Mouse (Mus musculus) kidney, embryonic 15.5 days (tissue): ENCODE measurements around the gene Atp8a1. TPM values are rescaled to one million over a fixed set of nuclear protein-coding genes. Genes with fewer than 3 reads are reported as not detected.

Source experiments
- ATAC-seq: fragments of 200-750 bp; cut with Nextera tagmentation; replicated peaks from 2 replicates; pipeline ENCODE4 v1.8.0; 2017; ENCODE audit warnings: moderate TSS enrichment; ENCODE audit not compliant: low FRiP score
- H3K27ac ChIP-seq: fragments of 300-500 bp; sonication (generic); 2 replicates; pipeline ENCODE4 v1.5.1; 2015; ENCODE audit warnings: mild to moderate bottlenecking, inconsistent platforms
- H3K27me3 ChIP-seq: fragments of 300-500 bp; sonication (generic); 2 replicates; pipeline ENCODE4 v1.6.1; 2015; ENCODE audit warnings: inconsistent platforms
- H3K36me3 ChIP-seq: fragments of 300-500 bp; sonication (generic); 2 replicates; pipeline ENCODE4 v1.6.1; 2015; ENCODE audit warnings: inconsistent platforms
- H3K4me1 ChIP-seq: fragments of 300-500 bp; sonication (generic); 2 replicates; pipeline ENCODE4 v1.6.1; 2015; ENCODE audit warnings: inconsistent platforms
- H3K4me2 ChIP-seq: fragments of 300-500 bp; sonication (generic); 2 replicates; pipeline ENCODE4 v1.6.1; 2015; ENCODE audit warnings: moderate library complexity, mild to moderate bottlenecking, inconsistent platforms
- H3K4me3 ChIP-seq: fragments of 300-500 bp; sonication (generic); replicated peaks from 2 replicates; pipeline ENCODE4 v1.5.1; 2015; ENCODE audit warnings: mild to moderate bottlenecking, inconsistent platforms
- H3K9ac ChIP-seq: fragments of 300-500 bp; sonication (generic); 2 replicates; pipeline ENCODE4 v1.6.1; 2015; ENCODE audit warnings: mild to moderate bottlenecking, inconsistent platforms
- H3K9me3 ChIP-seq: fragments of 300-500 bp; sonication (generic); replicated peaks from 2 replicates; pipeline ENCODE4 v1.6.1; 2016; ENCODE audit warnings: inconsistent platforms
- WGBS: fragments of 180-500 bp; shearing (Covaris S2); methylation state at CpG from one replicate; pipeline ENCODE4 v1.1.7; 2015; ENCODE audit warnings: mixed read lengths; 5-methylcytosine and 5-hydroxymethylcytosine counted together
- polyA plus RNA-seq: library from polyadenylated mRNA; unstranded; fragments of >200 nt; fragmentation: Nextera tagmentation; extraction: Ambion mirVana; gene quantifications from 2 replicates; pipeline ENCODE4 v1.2.1, GENCODE M21; 2015

Atp8a1 gene
- polyA plus RNA-seq, 1 experiment from 2014 or later, result 11.5 TPM

GRCm38 (mm10) chr5:67752629-67753028 lies 94.6 kb downstream of the Atp8a1 start:
- H3K9ac ChIP-seq, result no peak overlapping the region
- ATAC-seq, result no peak

GRCm38 (mm10) chr5:67752007-67752406 lies 95.2 kb downstream of the Atp8a1 start:
- Histone ChIP-seq H3K27ac (no peak overlapping the region), H3K4me3 (no peak overlapping the region), H3K27me3 (no peaks in the 10 kb centered on the region), H3K9ac (no peak overlapping the region), H3K36me3 (0 out of 2 replicates have a peak, but pooled peaks cover 4% of the 10 kb centered on the region), H3K4me1 (no peaks in the 10 kb centered on the region), H3K4me2 (no peak overlapping the region), H3K9me3 (no peaks in the 10 kb centered on the region)
- 35% methylated on average over 3 of the region's 3 CpGs for WGBS
- ATAC-seq, result peak; percentile 56; the same call in 1 of the 2 replicates

More at GRCm38 (mm10) chr5:67752629-67753028, 94.6 kb downstream of the Atp8a1 start:
- H3K4me1 ChIP-seq, result no peaks in the 10 kb centered on the region
- no peak overlapping the region for H3K4me2 ChIP-seq
- H3K27me3 ChIP-seq, result no peaks in the 10 kb centered on the region
- 0 out of 2 replicates have a peak, but pooled peaks cover 4% of the 10 kb centered on the region for H3K36me3 ChIP-seq
- H3K9me3 ChIP-seq, result no peaks in the 10 kb centered on the region
- 78% methylated on average over 10 of the region's 10 CpGs for WGBS
- no peak overlapping the region for H3K27ac ChIP-seq
- H3K4me3 ChIP-seq, result no peak overlapping the region

GRCm38 (mm10) chr5:67739261-67739660 lies 108.0 kb downstream of the Atp8a1 start:
- H3K9me3 ChIP-seq, result 0 out of 2 replicates have a peak, but pooled peaks cover 4% of the 10 kb centered on the region
- ATAC-seq, result no peak
- 0 out of 2 replicates have a peak, but pooled peaks cover 5% of the 10 kb centered on the region for H3K36me3 ChIP-seq
- H3K4me3 ChIP-seq, result no peak overlapping the region
- H3K4me1 ChIP-seq, result peaks cover 2% of the 10 kb centered on the region
- 82% methylated on average over 3 of the region's 3 CpGs for WGBS
- H3K4me2 ChIP-seq, result no peak overlapping the region
- H3K27me3 ChIP-seq, result no peaks in the 10 kb centered on the region
- H3K9ac ChIP-seq, result no peak overlapping the region
- no peak overlapping the region for H3K27ac ChIP-seq

GRCm38 (mm10) chr5:67738133-67738532 lies 109.1 kb downstream of the Atp8a1 start:
- H3K27me3 ChIP-seq, result no peaks in the 10 kb centered on the region
- 0 out of 2 replicates have a peak, but pooled peaks cover 5% of the 10 kb centered on the region for H3K36me3 ChIP-seq
- H3K4me2 ChIP-seq, result no peak overlapping the region
- 62% methylated on average over 10 of the region's 10 CpGs for WGBS
- no peak overlapping the region for H3K27ac ChIP-seq
- H3K4me1 ChIP-seq, result peaks cover 11% of the 10 kb centered on the region
- H3K9me3 ChIP-seq, result 0 out of 2 replicates have a peak, but pooled peaks cover 4% of the 10 kb centered on the region
- no peak overlapping the region for H3K9ac ChIP-seq
- no peak overlapping the region for H3K4me3 ChIP-seq
- ATAC-seq, result no peak

- no peak overlapping the region for H3K4me2 ChIP-seq
- WGBS, result 100% methylated on average over 1 of the region's 1 CpGs
- no peak for ATAC-seq
- H3K4me3 ChIP-seq, result no peak overlapping the region
- H3K9ac ChIP-seq, result no peak overlapping the region
- 0 out of 2 replicates have a peak, but pooled peaks cover 4% of the 10 kb centered on the region for H3K9me3 ChIP-seq
- no peak overlapping the region for H3K27ac ChIP-seq
- H3K27me3 ChIP-seq, result no peaks in the 10 kb centered on the region
- 0 out of 2 replicates have a peak, but pooled peaks cover 5% of the 10 kb centered on the region for H3K36me3 ChIP-seq
- H3K4me1 ChIP-seq, result peaks cover 21% of the 10 kb centered on the region
These were observed 111.5 kb downstream of the Atp8a1 start for GRCm38 (mm10) chr5:67735771-67736170.

GRCm38 (mm10) chr5:67733551-67734258 lies 113.5 kb downstream of the Atp8a1 start:
- H3K4me2 ChIP-seq, result no peak overlapping the region

GRCm38 (mm10) chr5:67733150-67733549 lies 114.1 kb downstream of the Atp8a1 start:
- 23% methylated on average over 6 of the region's 6 CpGs for WGBS
- H3K9ac ChIP-seq, result no peak overlapping the region
- H3K36me3 ChIP-seq, result 0 out of 2 replicates have a peak, but pooled peaks cover 11% of the 10 kb centered on the region
- H3K4me3 ChIP-seq, result no peak overlapping the region
- ATAC-seq, result peak; percentile 68
- no peaks in the 10 kb centered on the region for H3K27me3 ChIP-seq
- H3K27ac ChIP-seq, result peak overlapping the region; percentile 78
- peaks cover 21% of the 10 kb centered on the region for H3K4me1 ChIP-seq
- 0 out of 2 replicates have a peak, but pooled peaks cover 4% of the 10 kb centered on the region for H3K9me3 ChIP-seq
- no peak overlapping the region for H3K4me2 ChIP-seq

More at GRCm38 (mm10) chr5:67733551-67734258, 113.5 kb downstream of the Atp8a1 start:
- Histone ChIP-seq H3K27ac (peak overlapping the region; percentile 78), H3K9me3 (0 out of 2 replicates have a peak, but pooled peaks cover 4% of the 10 kb centered on the region), H3K4me3 (no peak overlapping the region), H3K9ac (no peak overlapping the region), H3K27me3 (no peaks in the 10 kb centered on the region), H3K4me1 (peaks cover 21% of the 10 kb centered on the region), H3K36me3 (0 out of 2 replicates have a peak, but pooled peaks cover 11% of the 10 kb centered on the region)
- 18% methylated on average over 9 of the region's 9 CpGs for whole genome bisulfite sequencing
- ATAC-seq, result peak; percentile 71

GRCm38 (mm10) chr5:67727755-67728154 lies 119.5 kb downstream of the Atp8a1 start:
- Histone ChIP-seq H3K27ac (peak overlapping the region; percentile 59), H3K27me3 (no peaks in the 10 kb centered on the region), H3K9ac (no peak overlapping the region), H3K9me3 (no peaks in the 10 kb centered on the region), H3K4me3 (no peak overlapping the region), H3K4me2 (no peak overlapping the region), H3K4me1 (peaks cover 21% of the 10 kb centered on the region), H3K36me3 (0 out of 2 replicates have a peak, but pooled peaks cover 6% of the 10 kb centered on the region)
- WGBS, result 8% methylated on average over 2 of the region's 2 CpGs
- ATAC-seq, result 0 out of 2 replicates have a peak, but pooled peaks have one; percentile 22

GRCm38 (mm10) chr5:67726810-67727209 lies 120.4 kb downstream of the Atp8a1 start:
- Histone ChIP-seq H3K4me1 (peaks cover 14% of the 10 kb centered on the region), H3K4me2 (peak overlapping the region; percentile 33), H3K4me3 (no peak overlapping the region), H3K9ac (no peak overlapping the region), H3K9me3 (no peaks in the 10 kb centered on the region), H3K27ac (peak overlapping the region; percentile 59), H3K36me3 (0 out of 2 replicates have a peak, but pooled peaks cover 6% of the 10 kb centered on the region), H3K27me3 (no peaks in the 10 kb centered on the region)
- ATAC-seq, result peak; percentile 68
- 26% methylated on average over 13 of the region's 13 CpGs for WGBS

- H3K36me3 ChIP-seq, result peaks cover 15% of the 10 kb centered on the region; the same call in 1 of the 2 replicates
These were observed 145.6 kb downstream of the Atp8a1 start for GRCm38 (mm10) chr5:67701641-67702040.

GRCm38 (mm10) chr5:67699418-67699817 lies 147.8 kb downstream of the Atp8a1 start:
- H3K9ac ChIP-seq, result no peak overlapping the region
- H3K4me2 ChIP-seq, result no peak overlapping the region
- ATAC-seq, result no peak
- no peaks in the 10 kb centered on the region for H3K9me3 ChIP-seq
- H3K36me3 ChIP-seq, result peaks cover 15% of the 10 kb centered on the region; the same call in 1 of the 2 replicates
- H3K4me1 ChIP-seq, result peaks cover 5% of the 10 kb centered on the region; the same call in 1 of the 2 replicates
- whole genome bisulfite sequencing, result 100% methylated on average over 1 of the region's 1 CpGs
- H3K27ac ChIP-seq, result no peak overlapping the region
- H3K4me3 ChIP-seq, result no peak overlapping the region
- no peaks in the 10 kb centered on the region for H3K27me3 ChIP-seq

More at GRCm38 (mm10) chr5:67701641-67702040, 145.6 kb downstream of the Atp8a1 start:
- ATAC-seq, result no peak
- Histone ChIP-seq H3K27me3 (no peaks in the 10 kb centered on the region), H3K4me2 (no peak overlapping the region), H3K27ac (no peak overlapping the region), H3K9me3 (no peaks in the 10 kb centered on the region), H3K4me1 (peaks cover 5% of the 10 kb centered on the region; the same call in 1 of the 2 replicates), H3K9ac (no peak overlapping the region), H3K4me3 (no peak overlapping the region)
- 91% methylated on average over 7 of the region's 7 CpGs for WGBS

- 94% methylated on average over 3 of the region's 3 CpGs for WGBS
- Histone ChIP-seq H3K4me3 (no peak overlapping the region), H3K36me3 (peaks cover 15% of the 10 kb centered on the region; the same call in 1 of the 2 replicates), H3K4me2 (no peak overlapping the region), H3K27ac (no peak overlapping the region), H3K9me3 (no peaks in the 10 kb centered on the region), H3K27me3 (no peaks in the 10 kb centered on the region), H3K4me1 (peaks cover 5% of the 10 kb centered on the region; the same call in 1 of the 2 replicates), H3K9ac (no peak overlapping the region)
- ATAC-seq, result no peak
These were observed 149.1 kb downstream of the Atp8a1 start for GRCm38 (mm10) chr5:67698176-67698575.
